Mouse (Mus musculus): ENCODE results near the gene Pdcd6ip.

Gene Pdcd6ip

GRCm38 (mm10) chr9:113626730-113627129, 81.3 kb downstream of the Pdcd6ip start:
- in situ Hi-C loops (cut with MboI, MseI): no loop called here

- in situ Hi-C loops (cut with MboI, MseI): no loop called here
Measured at GRCm38 (mm10) chr9:113624086-113624485, 84.0 kb downstream of the Pdcd6ip start.

DNA sequence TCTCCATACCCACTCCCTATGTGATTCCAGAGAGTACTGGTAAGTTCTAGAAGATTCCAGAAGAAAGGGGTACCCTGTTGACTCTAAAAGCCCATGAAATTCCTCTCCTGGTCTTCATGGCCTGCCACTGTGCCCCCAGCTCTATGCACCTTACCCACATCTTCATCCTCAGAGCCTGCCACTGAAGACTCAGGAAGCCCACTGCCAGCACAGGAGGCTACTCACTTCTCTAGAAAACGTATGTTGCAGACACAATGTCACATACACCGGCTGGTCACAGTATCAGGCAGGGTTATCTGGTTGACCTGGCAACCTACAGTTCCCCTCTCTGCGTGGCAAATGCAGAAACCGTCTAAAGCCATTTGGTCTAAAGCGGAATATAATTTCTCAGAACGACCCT, 91.0 kb downstream of the Pdcd6ip start:
- in situ Hi-C loops (cut with MboI, MseI): no loop called here

- in situ Hi-C loops (cut with MboI, MseI): no loop called here
Measured at GRCm38 (mm10) chr9:113610776-113611175, 97.3 kb downstream of the Pdcd6ip start.

GRCm38 (mm10) chr9:113602140-113602539, 105.9 kb downstream of the Pdcd6ip start:
- in situ Hi-C loops (cut with MboI, MseI): no loop called here
